Mouse (Mus musculus): ENCODE measurements at regions not wholly inside any gene's neighbourhood (a gene's known extent, or its start where the extent isn't known, plus 50 kb on each side); places are given as distances from the start of the nearest gene placed in this dataset.
"Not testable (repeated sequence)": the region's sequence is repeated elsewhere in the genome, so short reads cannot be mapped to it uniquely, and the experiment has no call there.

DNA sequence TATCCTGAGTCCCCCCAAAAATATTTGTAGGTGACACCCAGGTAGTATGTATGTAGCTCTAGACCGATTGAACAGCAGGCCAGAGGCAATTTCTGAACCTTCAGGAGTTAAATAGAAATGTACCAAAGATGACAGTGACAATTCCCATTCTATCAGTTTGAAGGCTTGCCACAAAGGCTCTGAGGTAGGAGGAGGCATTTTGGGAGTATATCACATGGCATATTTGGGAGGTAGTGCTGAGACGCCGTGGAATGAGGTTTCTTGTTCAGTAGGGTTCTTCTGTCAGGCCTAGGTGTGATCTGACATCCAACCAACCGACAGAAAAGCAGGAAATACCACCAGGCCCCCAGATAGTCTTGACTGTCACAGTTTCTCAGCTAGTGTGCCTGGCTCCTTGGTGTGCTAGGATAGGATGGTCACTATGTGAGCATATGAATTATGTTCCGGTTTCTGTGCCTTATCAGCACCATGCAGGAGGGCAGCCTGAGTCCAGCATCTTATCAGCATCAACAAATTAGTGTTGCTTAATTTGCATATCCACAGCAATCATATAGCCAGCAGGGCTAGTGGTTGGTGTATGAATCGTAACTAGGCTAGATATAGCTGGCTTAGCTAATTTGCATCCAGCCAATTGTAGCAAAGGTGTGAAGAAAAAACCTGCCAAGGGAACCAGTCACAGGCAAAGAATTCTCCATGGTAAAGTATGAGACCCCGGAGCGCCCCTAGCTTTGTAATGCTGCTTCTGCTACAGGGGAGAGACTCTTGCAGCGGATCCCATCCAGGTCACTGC is 136.3 kb upstream of the Bcor start:
- DNase-seq (ENCODE audit: low spot score): no peak

GRCm38 (mm10) chrX:12298609-12299008 is 138.5 kb upstream of the Bcor start:
- DNase-seq (ENCODE audit: low spot score): no peak

- DNase-seq (ENCODE audit: low spot score): no peak
Measured at GRCm38 (mm10) chrX:12299236-12299635, 139.1 kb upstream of the Bcor start.

GRCm38 (mm10) chrX:12304678-12305077 is 144.5 kb upstream of the Bcor start:
- no peak for DNase-seq (ENCODE audit: low spot score)

GRCm38 (mm10) chrX:12306940-12307339 is 146.8 kb upstream of the Bcor start:
- DNase-seq (ENCODE audit: low spot score): no peak

- no peak for DNase-seq (ENCODE audit: low spot score)
Measured at GRCm38 (mm10) chrX:12312534-12312933, 152.4 kb upstream of the Bcor start.

DNA sequence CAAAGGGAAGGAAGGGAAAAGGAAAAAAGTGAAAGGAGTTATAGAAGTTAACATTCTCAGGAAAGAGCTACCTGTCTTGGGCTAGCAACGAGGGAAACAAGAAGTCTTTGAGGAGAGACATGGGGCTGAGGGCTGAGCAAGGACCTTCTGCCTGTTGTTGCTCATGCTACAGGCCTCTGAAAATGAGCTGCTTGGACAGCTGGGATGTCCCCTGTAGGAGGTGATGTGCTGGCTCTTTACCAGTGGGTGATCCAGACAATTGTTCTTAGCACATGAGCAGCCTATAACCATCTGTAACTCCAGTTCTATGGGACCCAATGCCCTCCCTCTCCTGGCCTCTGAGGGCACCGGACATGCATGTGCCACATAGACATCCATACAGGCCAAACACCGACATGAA is 155.5 kb upstream of the Bcor start:
- no peak for DNase-seq (ENCODE audit: low spot score)

- not testable (repeated sequence) for DNase-seq (ENCODE audit: low spot score)
Measured at GRCm38 (mm10) chrX:12317488-12317887, 157.3 kb upstream of the Bcor start.

GRCm38 (mm10) chrX:12318848-12319651 is 158.9 kb upstream of the Bcor start:
- DNase-seq (ENCODE audit: low spot score): no peak

- no peak for DNase-seq (ENCODE audit: low spot score)
Measured at GRCm38 (mm10) chrX:12322453-12322852, 162.3 kb upstream of the Bcor start.

DNA sequence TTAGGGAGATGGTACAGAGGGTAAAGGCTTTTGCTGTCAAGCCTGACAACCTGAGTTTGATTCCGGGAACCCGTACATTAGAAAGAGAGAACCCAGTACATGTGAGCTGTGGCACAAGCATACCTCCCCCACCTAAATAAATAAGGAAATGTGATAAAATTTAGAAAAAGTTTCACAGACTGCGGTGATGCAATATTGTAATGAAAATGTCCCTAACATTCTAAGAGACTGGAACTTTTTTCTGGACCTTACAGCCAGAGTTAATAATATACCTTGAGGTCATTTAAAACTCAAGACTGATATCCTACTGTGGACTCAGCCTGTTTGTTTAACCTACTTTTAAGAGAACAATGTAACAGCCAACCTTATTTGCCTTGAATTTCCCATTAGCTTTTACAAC is 163.1 kb upstream of the Bcor start:
- DNase-seq (ENCODE audit: low spot score): no peak

- DNase-seq (ENCODE audit: low spot score): no peak
Measured at GRCm38 (mm10) chrX:12323812-12324211, 163.7 kb upstream of the Bcor start.

DNA sequence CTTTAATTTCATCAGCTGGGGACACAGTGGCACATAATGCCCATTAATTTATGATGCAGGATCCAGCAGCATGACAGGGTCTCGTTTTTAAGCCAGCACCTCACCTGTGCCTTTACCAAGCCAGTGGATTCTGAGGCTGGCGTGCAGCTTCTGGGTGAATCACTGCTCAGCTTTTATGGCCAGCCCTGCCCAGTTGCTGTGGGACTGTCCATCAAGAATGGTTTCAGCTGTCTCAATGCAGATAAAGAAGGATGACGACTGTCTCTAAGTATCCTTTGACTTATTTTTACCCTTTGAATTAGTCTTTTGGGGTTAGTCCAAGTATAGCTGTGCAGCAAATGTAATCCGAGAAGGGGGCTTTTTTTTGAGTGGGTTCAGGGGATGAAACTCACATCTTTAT is 167.3 kb upstream of the Bcor start:
- no peak for DNase-seq (ENCODE audit: low spot score)

- no peak for DNase-seq (ENCODE audit: low spot score)
Measured at GRCm38 (mm10) chrX:12340561-12340960, 180.4 kb upstream of the Bcor start.

DNA sequence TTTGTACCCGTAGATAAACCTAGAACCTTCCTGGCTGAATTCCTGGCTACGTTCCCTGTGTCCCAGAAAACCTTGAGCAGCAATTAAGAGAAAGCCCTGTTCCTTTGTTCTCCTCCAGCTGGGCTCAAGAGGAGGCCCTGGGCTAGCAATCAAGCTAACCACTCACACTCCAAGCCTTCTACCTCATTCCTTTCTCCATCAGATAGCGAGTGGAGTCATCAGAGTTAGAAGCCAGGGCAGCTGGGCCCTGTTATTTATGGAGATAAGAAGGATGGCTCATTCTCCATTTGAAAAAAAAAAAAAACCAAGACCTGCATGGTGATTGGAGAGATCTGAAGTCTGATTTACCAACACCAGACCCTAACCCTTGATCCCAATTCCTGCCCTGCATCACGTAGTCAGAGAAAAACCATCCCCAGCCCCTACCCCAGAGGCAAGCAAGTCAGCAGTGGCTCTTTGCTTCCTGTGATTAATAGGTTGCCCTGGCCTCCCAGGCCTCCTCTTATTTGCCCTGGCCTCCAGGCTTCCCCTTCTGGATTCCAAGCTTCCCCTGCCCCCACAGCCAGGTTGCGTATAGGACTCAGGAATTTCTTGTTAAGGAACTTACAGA is 181.3 kb upstream of the Bcor start:
- no peak for DNase-seq (ENCODE audit: low spot score)

GRCm38 (mm10) chrX:12344805-12345555 is 184.8 kb upstream of the Bcor start:
- DNase-seq (ENCODE audit: low spot score): no peak

- no peak for DNase-seq (ENCODE audit: low spot score)
Measured at GRCm38 (mm10) chrX:12346856-12347255, 186.7 kb upstream of the Bcor start.

- no peak for DNase-seq (ENCODE audit: low spot score)
Measured at GRCm38 (mm10) chrX:12348117-12348516, 188.0 kb upstream of the Bcor start.

DNA sequence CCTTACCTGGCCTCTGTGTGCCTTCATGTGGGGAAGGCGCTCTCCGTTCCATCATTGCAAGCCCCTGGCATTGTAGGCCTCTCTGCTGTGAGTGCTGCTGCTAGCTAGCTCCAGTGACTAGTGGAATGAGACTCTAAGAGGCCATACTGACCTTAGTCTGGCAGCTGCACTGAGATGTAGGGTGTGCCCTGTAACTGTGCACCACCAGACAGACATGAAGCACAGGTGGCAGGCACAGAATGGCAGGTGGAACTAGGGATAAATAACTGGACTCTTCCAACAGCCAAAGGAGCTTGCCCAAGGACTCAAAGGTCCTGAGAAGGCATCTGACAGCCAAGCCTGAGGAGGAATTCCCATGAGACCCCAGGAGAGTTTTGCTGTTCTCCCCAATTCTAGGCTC is 194.7 kb upstream of the Bcor start:
- no peak for DNase-seq (ENCODE audit: low spot score)

- no peak for DNase-seq (ENCODE audit: low spot score)
Measured at GRCm38 (mm10) chrX:12358026-12358425, 197.9 kb upstream of the Bcor start.

DNA sequence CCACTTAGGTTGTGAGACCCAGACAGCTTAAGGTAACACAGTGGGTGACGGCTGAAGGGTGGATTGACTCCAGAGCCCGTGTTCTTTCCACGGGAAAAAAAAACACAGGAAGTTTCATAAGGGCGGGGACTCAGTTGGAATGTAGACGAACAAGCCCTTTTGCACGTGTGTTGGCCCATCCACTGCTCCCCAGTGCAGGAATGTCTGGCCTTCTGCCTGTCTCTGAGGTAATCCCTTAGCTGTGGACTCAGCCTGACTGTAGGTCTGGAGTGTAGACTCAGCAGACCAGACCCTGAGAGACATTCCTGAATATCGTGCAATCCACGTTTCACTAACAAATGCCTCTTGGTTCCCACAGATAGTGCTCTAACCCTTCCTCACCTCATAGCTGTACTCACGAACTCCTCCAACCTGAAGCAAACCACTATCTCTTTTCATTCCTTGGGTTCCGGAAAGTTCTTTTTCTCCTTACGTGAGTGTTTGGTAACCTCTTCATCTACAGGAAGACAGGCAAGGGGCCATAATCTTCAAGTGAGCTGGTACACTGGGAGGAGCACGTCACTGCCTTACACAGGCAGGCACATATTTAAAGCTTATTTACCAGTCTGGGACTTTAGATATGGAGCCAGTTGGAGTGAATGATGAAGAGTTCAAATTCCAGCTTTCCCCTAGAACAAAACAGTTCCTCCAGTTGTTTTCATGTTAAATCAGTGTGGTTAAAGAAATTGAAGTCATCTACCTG is 205.6 kb upstream of the Bcor start:
- DNase-seq (ENCODE audit: low spot score): no peak

- DNase-seq (ENCODE audit: low spot score): no peak
Measured at GRCm38 (mm10) chrX:12366801-12367200, 206.6 kb upstream of the Bcor start.
